Mouse (Mus musculus): Measurements from ENCODE around the gene Ykt6. TPM values are rescaled to one million over a fixed set of nuclear protein-coding genes. Genes with fewer than 3 reads are reported as not detected.
A peak's percentile ranks its signal among the peaks of the same experiment; 100 is the strongest.
"Not testable (repeated sequence)": the region's sequence is repeated elsewhere in the genome, so short reads cannot be mapped to it uniquely, and the experiment has no call there.

Ykt6 gene
- total RNA-seq, 2 experiments from 2014 or later: 38.1 to 38.9 TPM

DNA sequence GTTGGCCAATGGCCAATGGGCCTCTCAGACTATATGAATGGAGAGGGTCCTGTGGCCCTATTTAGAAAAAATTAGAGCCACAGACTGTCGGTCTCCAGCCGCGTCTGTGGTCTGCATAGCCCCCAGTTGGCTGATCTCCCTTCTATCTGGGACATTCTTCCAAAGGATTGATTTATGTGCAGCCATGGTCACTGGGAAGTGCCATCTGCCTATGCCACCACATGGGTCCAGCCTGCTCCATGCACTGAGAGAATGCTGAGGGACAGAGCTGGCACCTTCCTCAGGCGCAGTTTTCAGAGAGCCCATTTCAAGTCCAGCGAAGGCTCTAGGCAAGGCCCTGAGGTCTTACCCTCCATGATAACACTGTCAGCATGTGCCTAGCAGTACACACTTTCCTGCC, 38.7 kb downstream of the Ykt6 start:
- DNase-seq: no peak

DNA sequence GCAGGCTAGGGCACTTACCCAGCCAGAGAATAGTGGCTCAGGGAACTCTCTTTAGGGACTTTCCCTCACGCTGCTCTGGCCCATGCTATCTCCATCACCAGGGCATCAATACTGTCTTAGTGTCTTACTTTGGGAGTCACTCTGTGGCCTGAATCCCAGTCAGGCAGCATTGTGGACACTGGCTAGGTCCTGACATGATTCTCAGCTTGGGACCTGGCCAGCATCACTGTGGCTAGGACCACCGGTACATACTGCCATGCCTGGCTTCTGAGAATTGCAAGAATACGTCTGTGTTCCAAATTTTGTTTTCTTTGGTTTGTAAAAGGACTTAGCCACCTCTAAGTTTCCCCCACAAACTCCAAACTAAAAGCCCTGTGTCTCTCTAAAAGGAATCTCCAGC, 39.4 kb downstream of the Ykt6 start:
- no peak for DNase-seq

DNA sequence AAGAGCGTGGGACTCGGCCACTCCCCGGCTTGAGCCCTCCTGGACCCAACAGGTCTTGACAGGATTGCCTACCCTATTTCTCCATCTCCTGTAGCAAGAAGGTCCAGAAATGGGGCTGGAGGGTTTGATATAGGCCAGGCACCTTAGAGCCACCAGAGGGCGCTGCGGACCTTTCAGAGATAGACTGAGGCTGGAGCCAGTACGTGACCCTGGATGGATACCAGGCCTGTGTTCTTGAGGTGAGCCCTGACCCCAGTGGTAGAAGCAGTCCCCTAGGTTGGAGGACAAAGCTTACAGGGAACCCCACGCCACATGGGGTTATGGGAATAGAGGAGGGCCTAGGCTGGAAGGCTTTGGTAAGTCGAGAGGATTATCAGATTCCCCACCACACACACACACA, 40.5 kb downstream of the Ykt6 start:
- DNase-seq: peak; percentile 68

DNA sequence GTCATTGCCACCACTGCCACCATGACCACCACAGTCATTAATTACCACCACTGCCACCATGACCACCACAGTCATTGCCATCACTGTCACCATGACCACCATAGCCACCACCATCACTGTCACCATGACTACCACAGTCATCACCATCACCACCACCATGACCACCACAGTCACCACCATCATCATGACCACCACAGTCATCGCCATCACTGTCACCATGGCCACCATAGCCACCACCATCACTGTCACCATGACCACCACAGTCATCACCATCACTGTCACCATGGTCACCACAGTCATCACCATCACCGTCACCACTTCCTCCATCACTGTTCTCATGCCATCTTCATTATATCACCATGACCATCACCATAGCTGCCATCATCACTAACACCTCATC, 43.0 kb downstream of the Ykt6 start:
- no peak for DNase-seq

DNA sequence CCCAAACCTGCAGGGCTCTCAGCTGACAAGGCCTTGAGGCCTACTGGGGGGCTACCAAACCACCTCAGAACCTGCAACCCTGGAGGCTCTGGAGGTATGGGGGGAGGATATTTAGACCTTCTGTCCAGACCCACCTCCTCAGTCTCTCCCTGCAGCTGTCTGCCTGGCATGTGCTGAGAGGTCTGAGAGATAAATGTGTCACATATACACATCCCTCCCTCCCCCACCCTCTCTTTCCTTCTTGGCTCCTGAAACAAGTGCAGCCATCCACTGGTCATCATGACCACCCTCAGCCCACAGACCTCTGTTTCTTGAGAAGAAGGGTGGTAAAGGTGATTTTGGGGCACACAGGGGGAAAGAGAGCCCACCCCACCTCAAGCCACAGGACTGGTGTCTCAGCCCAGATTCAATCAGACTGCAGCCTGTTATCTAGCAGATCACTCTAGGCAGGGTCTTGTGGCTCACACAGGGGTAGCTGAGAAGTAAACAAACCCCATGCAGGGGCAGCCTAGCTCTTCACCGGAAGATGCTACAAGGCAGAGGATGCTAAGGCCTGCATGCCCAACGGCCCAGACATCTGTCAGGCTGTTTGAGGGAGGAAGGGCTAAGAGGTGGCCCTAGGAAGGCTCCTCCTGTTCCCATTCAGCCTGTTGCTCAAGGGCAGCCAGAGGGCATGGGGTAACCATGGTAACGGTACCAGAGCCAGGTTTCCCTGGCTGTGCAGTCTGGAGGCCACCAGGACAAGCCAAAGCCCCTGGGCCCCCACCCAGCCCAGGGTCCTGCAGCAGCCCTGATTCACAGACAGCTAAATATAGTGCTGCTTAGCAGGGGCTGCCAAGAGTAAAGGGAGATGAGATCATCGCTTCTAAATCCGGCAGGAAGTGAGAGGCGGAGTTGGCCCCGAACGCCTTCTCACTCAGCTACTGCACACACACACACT, 44.6 kb downstream of the Ykt6 start:
- DNase-seq: peak; percentile 91

DNA sequence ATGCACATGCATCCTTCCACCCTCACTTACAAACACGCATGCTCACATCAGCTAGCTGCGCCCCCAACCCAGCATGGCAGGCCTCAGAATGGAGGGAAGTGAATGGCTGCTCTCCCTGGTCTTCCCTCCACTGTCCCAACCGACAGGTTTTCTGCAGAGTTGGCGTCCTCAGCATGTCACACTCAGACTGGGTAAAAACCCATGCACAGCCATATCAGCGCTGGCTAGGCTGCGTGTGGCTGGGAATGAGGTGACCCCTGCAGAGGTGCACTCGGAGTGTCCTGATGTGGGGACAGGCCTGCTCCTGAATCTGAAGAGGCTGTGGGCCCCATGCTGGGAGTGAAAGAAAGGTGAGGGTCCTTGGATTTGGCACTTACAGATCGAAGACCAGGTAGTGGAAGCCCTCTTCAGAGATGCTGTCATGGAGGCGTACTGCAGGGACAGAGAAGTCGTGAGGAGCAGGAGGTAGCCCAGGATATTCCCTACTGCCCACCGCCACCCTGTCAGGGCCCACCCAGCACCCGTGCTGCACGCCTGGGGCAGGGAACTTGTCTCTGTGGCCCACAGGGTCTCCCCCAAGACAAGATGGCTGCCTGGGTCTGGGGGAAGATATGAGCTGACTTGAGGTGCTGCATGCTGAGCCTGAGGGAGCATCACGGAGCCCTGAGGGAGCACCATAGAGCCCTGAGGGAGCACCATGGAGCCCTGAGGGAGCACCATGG, 45.6 kb downstream of the Ykt6 start:
- DNase-seq: no peak

DNA sequence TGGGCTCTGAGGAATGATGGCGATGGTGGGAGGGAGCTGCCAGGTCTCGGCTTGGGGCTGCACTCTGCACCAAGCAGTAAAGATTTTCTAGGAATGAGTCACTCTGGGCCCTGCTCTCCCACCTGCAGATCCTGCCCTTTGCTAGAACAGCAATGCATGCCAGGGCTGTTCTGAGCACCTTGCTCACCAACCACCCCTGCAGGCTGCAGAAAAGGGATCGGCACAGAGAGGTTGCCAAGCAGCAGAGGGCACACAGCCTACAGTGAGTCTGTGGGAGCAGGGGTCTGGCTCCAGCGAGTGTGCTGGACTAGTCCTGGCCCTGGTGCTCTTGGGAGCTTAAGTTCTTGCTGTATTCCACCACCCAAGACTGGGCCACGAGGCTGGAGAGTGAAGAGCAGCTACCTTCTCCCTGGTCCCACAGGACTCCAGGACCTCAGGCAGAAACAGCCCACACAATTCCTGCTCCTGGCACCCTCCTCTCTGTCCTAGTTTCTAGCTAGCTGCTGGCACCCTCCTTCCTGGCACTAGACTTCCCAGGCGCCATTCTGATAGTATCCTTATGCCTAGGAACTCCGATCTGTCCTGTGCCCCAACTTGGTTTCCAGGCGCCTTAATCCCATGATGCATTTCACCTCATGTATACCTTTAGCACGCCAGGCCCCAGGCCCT, 46.6 kb downstream of the Ykt6 start:
- no peak for DNase-seq

DNA sequence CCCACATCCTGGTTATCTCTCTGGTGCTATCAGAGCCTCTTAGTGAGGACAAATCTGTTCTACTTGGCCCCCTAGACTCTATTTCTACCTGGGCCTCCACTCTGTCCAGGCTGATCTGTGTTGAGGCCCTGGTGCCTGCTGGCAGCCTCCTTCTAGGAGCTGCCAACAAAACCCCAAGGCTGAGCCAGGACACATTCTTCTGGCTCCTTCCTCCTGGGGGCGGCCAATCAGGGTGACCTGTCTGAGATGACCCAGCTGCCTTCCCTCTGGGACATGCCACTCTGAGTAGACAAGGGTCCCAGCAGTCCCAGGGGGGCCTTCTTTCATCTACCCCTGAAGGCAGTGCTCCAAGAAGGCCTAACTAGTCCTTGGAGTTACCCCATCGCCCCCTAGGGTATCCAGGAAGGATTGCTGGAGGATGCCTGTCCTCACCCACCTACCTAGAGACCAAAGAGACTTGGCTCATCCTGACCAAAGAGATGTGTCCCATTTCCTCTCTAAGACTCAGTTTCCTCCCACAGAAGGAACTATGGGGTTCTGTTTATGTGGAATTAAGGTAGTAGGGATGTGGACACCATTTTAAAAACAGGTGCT, 47.6 kb downstream of the Ykt6 start:
- DNase-seq: peak; percentile 42

DNA sequence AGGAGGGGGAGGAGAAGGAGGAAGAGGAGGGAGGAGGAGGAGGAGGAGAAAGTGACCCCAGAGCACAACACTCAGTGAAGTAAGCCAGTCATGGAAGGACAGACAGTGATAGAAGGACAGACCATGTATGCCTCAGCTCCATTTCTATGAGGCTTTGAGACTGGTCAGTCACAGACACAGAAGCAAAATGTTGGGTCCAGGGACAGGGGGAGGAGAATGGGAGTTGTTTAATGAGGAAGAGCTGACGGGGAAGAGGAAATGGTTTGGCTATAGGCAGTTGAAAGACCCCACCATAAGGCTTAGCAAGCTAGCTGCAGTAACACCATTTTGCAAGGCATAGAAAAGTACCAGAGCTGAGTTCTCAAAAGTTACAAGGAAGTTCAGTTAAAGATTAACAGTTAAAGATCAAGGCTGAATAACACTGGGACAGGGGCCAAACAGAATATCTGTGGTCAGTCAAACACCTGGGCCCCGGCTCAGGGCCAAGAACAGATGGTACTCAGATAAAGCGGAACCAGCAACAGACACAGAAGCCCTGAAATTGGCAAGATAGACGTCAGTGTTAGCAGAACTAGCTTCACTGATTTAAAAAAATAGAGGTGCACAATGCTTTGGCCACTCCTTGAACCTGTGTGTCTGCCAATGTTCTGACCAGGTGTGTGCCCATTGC, 50.0 kb downstream of the Ykt6 start:
- DNase-seq: not testable (repeated sequence)

DNA sequence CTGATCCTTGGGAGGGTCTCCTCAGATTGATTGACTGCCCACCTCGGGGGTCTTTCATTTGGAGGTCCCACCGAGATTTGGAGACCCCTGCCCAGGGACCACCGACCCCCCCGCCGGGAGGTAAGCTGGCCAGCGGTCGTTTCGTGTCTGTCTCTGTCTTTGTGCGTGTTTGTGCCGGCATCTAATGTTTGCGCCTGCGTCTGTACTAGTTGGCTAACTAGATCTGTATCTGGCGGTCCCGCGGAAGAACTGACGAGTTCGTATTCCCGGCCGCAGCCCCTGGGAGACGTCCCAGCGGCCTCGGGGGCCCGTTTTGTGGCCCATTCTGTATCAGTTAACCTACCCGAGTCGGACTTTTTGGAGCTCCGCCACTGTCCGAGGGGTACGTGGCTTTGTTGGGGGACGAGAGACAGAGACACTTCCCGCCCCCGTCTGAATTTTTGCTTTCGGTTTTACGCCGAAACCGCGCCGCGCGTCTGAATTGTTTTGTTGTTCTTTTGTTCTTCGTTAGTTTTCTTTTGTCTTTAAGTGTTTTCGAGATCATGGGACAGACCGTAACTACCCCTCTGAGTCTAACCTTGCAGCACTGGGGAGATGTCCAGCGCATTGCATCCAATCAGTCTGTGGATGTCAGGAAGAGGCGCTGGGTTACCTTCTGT, 51.0 kb downstream of the Ykt6 start:
- not testable (repeated sequence) for DNase-seq

DNA sequence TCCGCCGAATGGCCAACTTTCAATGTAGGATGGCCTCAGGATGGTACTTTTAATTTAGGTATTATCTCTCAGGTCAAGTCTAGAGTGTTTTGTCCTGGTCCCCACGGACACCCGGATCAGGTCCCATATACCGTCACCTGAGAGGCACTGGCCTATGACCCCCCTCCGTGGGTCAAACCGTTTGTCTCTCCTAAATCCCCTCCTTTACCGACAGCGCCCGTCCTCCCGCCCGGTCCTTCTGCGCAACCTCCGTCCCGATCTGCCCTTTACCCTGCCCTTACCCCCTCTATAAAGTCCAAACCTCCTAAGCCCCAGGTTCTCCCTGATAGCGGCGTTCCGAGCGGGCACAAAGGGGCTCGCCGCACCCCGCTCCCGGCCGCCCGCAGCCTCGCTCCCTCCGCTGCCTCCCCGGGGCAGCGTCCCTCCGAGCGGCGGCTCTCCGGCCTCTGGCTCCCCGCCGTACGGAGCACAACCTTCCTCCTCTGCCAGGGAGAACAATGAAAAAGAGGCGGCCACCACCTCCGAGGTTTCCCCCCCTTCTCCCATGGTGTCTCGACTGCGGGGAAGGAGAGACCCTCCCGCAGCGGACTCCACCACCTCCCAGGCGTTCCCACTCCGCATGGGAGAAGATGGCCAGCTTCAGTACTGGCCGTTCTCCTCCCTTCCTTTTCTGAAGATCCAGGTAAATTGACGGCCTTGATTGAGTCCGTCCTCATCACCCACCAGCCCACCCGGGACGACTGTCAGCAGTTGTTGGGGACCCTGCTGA, 51.7 kb downstream of the Ykt6 start:
- DNase-seq: not testable (repeated sequence)

DNA sequence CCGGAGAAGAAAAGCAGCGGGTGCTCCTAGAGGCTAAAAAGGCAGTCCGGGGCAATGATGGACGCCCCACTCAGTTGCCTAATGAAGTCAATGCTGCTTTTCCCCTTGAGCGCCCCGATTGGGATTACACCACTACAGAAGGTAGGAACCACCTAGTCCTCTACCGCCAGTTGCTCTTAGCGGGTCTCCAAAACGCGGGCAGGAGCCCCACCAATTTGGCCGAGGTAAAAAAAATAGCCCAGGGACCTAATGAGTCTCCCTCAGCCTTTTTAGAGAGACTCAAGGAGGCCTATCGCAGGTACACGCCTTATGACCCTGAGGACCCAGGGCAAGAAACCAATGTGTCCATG, 52.3 kb downstream of the Ykt6 start:
- DNase-seq: not testable (repeated sequence)

DNA sequence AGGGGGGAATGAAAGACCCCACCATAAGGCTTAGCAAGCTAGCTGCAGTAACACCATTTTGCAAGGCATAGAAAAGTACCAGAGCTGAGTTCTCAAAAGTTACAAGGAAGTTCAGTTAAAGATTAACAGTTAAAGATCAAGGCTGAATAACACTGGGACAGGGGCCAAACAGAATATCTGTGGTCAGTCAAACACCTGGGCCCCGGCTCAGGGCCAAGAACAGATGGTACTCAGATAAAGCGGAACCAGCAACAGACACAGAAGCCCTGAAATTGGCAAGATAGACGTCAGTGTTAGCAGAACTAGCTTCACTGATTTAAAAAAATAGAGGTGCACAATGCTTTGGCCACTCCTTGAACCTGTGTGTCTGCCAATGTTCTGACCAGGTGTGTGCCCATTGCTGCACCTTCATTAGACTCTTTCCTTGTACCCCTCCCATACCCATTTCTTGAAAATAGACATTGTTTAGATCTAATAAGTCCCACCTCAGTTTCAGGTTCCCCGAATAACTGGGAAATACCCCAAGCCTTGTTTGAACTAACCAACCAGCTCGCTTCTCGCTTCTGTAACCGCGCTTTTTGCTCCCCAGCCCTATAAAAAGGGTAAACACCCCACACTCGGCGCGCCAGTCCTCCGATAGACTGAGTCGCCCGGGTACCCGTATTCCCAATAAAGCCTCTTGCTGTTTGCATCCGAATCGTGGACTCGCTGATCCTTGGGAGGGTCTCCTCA, 55.4 kb downstream of the Ykt6 start:
- DNase-seq: not testable (repeated sequence)

DNA sequence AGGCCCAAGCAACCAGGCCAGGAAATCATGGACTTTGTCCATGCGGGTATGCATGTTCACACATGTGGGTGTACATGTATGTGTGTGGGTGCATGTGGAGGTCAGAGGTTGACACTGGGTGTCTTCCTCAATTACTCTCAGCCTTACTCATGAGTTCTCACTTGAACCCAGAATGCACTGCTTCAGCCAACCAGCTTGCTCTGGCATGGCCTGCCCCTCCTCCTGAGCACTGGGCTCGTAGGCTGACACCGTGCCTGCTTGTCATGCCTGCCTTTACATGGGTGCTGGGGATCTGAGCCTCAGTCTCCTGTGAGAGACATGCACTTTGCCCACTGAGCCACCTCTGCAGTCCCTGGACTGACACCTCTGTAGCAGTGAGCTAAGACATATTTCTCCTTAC, 56.4 kb downstream of the Ykt6 start:
- DNase-seq: no peak

DNA sequence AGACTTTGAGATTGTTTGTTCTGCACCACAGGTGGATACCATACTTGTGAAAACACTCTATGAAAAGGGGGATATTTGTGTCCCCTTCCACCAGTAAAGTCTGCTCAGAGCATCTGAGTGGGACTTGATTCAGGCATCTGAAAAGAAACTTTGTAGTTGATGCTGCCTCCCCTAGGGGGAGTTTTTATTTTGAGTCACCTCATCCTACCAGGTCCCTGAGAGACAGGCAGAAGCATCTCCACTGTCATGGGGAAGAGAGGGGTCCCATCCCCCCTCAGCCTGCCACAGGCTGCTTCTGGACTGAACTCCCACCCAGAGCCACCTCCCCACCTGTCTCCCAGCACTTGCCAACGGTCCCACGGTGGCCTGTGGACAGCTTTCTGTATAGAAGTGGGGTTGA, 57.9 kb downstream of the Ykt6 start:
- no peak for DNase-seq

DNA sequence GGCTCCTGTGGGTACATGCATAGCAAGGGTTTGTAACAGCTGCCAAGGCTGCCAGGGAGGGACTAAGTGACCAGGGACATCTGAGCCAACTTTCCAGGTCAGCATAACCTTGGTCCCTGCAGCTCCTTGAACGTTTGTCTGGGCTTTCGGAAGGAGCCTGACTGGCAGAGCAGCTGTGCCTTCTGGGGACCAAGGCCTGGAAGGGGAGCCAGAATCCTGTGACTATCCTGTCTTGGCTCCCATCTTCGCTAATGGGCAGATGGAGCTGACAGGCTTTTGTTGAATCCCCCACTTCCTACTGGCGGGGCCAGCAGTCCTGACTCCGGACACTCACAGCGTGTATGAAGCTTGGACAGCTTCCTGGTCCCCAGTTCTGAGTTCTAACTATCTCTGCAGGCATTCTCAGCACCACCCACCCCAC, 59.5 kb downstream of the Ykt6 start:
- DNase-seq: peak; percentile 72

DNA sequence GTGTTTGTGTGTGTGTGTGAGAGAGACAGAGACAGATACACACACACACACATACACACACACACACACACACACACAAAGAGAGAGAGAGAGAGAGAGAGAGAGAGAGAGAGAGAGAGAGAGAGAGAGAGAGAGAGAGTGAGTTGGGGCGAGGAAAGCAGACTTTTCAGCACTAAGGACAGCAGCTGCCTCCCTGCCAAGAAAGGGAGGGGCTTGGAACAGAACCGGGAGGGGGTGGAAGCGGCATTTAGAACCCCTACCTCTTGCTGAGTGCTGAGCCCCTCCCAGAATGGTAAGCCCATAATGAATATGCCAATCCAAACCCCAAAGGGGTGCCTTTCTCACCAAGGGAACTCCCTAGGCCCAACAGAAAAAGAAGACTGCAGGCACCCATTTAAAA, 60.9 kb downstream of the Ykt6 start:
- DNase-seq: no peak

DNA sequence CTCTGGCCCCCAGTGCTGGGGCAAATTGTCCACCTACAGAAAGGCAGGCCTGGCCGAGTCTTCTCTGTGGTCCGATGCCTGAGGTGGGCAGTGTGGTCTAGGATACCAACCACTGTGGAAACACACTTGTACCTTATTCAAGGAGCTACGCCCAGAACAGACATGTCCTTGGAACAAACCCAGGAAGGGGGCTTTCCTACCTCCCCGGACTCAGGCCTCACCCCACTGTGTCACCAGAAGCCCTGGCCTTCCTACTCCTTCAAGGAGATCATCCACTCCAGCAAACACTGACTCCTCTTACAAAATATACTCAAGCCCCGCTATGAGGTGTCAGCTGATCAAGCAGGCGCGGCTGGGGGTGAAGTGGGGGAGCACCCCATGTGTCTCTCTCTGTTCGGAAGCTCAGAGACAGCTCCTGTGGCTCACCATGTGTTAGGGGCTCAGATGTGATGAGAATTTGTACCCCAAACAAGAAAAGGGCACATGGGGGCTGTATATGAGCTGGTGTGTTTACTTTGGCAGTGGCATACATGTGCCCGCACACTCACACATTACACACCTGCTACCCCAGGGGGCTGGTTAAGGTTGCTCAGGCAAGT, 61.4 kb downstream of the Ykt6 start:
- no peak for DNase-seq
